Mouse (Mus musculus) heart, postnatal 0 days (tissue): ENCODE results near the gene Mertk.
"Not testable (repeated sequence)": the region's sequence is repeated elsewhere in the genome, so short reads cannot be mapped to it uniquely, and the experiment has no call there.

Experiments
- CTCF ChIP-seq: IDR thresholded peaks from 2 replicates; pipeline ENCODE4 v1.5.1; 2016; ENCODE audit warnings: antibody characterized with exemption, control low read depth, low read depth
- EP300 ChIP-seq: IDR thresholded peaks from 2 replicates; pipeline ENCODE4 v1.6.1; 2016; ENCODE audit warnings: antibody characterized with exemption, low read depth

GRCm38 (mm10) chr2:128693828-128694227, 4.9 kb upstream of the Mertk start:
- not testable (repeated sequence) for TF ChIP-seq CTCF, EP300
